Mouse (Mus musculus) retina, postnatal 1 day (tissue): ENCODE results near the gene Spata6.

Source experiments
- DNase-seq: peaks from one replicate; pipeline ENCODE4 v3.0.0-alpha.2; 2012

Gene Spata6

GRCm38 (mm10) chr4:111852626-111853025 lies 132.8 kb downstream of the Spata6 start:
- DNase-seq: no peak

- no peak for DNase-seq
Measured at GRCm38 (mm10) chr4:111866701-111867100, 146.9 kb downstream of the Spata6 start.

- DNase-seq: no peak
Measured at GRCm38 (mm10) chr4:111867743-111868401, 148.1 kb downstream of the Spata6 start.
